Mouse (Mus musculus) intestine, postnatal 0 days (tissue): ENCODE measurements around the gene Klb. TPM values are rescaled to one million over a fixed set of nuclear protein-coding genes. Genes with fewer than 3 reads are reported as not detected.

Experiments used
- ATAC-seq: fragments of 200-750 bp; cut with Nextera tagmentation; 2 replicates; pipeline ENCODE4 v1.8.0; 2017; ENCODE audit warnings: mild to moderate bottlenecking, moderate TSS enrichment, moderate library complexity
- H3K27ac ChIP-seq: fragments of 300-500 bp; sonication (generic); 2 replicates; pipeline ENCODE4 v1.5.1; 2014; ENCODE audit warnings: mild to moderate bottlenecking, low read depth, low read length, moderate library complexity
- H3K27me3 ChIP-seq: fragments of 300-500 bp; sonication (generic); replicated peaks from 2 replicates; pipeline ENCODE4 v1.6.1; 2014; ENCODE audit warnings: low read length, mixed read lengths; ENCODE audit not compliant: control insufficient read depth, insufficient read depth
- H3K36me3 ChIP-seq: fragments of 300-500 bp; sonication (generic); 2 replicates; pipeline ENCODE4 v1.6.1; 2014; ENCODE audit warnings: mild to moderate bottlenecking, moderate library complexity; ENCODE audit not compliant: control insufficient read depth, insufficient read depth
- H3K4me1 ChIP-seq: fragments of 300-500 bp; sonication (generic); replicated peaks from 2 replicates; pipeline ENCODE4 v1.6.1; 2014; ENCODE audit warnings: antibody characterized with exemption, low read length, mixed read lengths; ENCODE audit not compliant: control insufficient read depth, insufficient read depth
- H3K4me2 ChIP-seq: fragments of 300-500 bp; sonication (generic); replicated peaks from 2 replicates; pipeline ENCODE4 v1.6.1; 2014; ENCODE audit warnings: low read depth, mild to moderate bottlenecking, moderate library complexity
- H3K4me3 ChIP-seq: fragments of 300-500 bp; sonication (generic); 2 replicates; pipeline ENCODE4 v1.5.1; 2014; ENCODE audit warnings: low read depth, low read length
- H3K9ac ChIP-seq: fragments of 300-500 bp; sonication (generic); 2 replicates; pipeline ENCODE4 v1.6.1; 2014; ENCODE audit warnings: mild to moderate bottlenecking, low read depth, low read length
- H3K9me3 ChIP-seq: fragments of 300-500 bp; sonication (generic); 2 replicates; pipeline ENCODE4 v1.6.1; 2016; ENCODE audit warnings: mixed run types; ENCODE audit not compliant: control insufficient read depth
- CTCF ChIP-seq: sonication (generic); IDR thresholded peaks from 2 replicates; pipeline ENCODE4 v1.5.1; 2016; ENCODE audit warnings: low read depth, mild to moderate bottlenecking, control low read depth, antibody characterized with exemption, moderate library complexity
- WGBS: fragments of 180-500 bp; shearing (Covaris S2); extraction: QIAGEN DNeasy Blood & Tissue Kit; methylation state at CpG from one replicate; pipeline ENCODE4 v1.1.7; 2014; 5-methylcytosine and 5-hydroxymethylcytosine counted together
- polyA plus RNA-seq: library from polyadenylated mRNA; unstranded; fragments of >200 nt; fragmentation: Nextera tagmentation; extraction: Ambion mirVana; gene quantifications from 2 replicates; pipeline ENCODE4 v1.2.1, GENCODE M21; 2015

Gene Klb
- polyA plus RNA-seq, 1 experiment from 2014 or later = 2.6 TPM

DNA sequence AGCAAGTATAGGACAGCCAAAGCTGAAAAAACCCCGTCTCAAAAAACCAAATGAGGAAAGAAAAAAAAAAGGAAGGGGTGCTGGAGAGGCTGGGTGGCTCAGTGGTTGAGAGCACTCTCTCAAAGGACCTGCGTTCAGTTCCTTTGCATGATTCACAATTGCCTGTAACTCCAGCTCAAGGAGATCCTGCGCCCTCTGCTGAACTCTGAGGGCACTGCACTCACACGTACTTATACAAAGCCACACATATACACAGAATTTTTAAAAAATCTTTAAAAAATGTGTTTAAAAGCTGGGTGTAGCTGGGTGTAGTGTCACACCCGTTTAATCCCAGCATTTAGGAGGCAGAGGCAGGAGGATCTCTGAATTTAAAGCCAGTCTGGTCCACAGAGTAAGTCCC, 6.9 kb downstream of the Klb start:
- H3K9ac ChIP-seq = no peak overlapping the region
- no peak overlapping the region for H3K27ac ChIP-seq
- no peaks in the 10 kb centered on the region for H3K4me1 ChIP-seq
- H3K4me3 ChIP-seq = no peak overlapping the region
- H3K27me3 ChIP-seq = no peaks in the 10 kb centered on the region
- ATAC-seq = no peak
- H3K4me2 ChIP-seq = no peak overlapping the region
- WGBS = 81% methylated on average over 5 of the region's 5 CpGs
- no peaks in the 10 kb centered on the region for H3K36me3 ChIP-seq
- H3K9me3 ChIP-seq = no peaks in the 10 kb centered on the region
- 0 out of 2 replicates have a peak, but pooled peaks have one; percentile 22 for TF ChIP-seq CTCF

DNA sequence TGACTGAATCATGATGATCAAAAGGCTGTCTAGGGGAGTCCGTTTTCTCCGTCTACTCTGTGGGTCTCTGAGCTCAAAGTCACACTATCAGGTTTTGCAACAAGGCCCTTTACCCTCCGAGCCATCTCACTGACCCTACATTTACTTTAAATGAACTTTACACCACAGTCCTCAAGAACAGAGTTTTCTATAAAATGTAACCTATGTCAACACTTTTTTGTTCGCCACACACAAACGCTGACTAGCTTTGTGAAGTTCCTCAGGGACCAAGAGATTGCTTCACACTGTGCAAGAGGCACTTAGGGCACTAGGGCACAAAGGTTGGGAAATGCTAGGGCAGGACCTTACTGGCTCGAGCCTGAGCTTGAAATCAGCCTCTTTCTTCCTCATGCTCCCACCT, 8.7 kb downstream of the Klb start:
- H3K4me1 ChIP-seq = no peaks in the 10 kb centered on the region
- H3K9me3 ChIP-seq = no peaks in the 10 kb centered on the region
- 45% methylated on average over 6 of the region's 6 CpGs for WGBS
- H3K36me3 ChIP-seq = no peaks in the 10 kb centered on the region
- no peak overlapping the region for H3K4me2 ChIP-seq
- no peak overlapping the region for H3K4me3 ChIP-seq
- peak overlapping the region; percentile 47; the same call in 1 of the 2 replicates for H3K27ac ChIP-seq
- H3K9ac ChIP-seq = no peak overlapping the region
- TF ChIP-seq CTCF = no peak
- no peaks in the 10 kb centered on the region for H3K27me3 ChIP-seq
- peak; percentile 97 for ATAC-seq

DNA sequence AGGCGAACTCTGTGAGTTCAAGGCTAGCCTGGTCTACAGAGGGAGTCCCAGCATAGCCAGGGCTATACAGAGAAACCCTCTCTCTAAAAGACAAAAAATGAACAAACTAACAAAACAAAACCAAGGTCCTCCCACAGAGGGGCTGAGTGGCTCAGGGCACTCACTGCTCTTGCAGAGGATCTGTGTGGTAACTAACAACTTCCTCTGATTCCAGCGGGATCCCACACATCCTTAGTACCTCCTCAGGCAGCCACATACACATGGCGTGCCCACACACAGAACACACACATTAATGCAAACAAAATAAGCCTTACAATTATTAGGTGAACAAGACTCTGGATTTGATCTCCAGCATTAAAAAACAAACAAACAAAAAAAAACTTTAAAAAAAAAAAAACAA, 9.7 kb downstream of the Klb start:
- peak overlapping the region; percentile 47 for H3K27ac ChIP-seq
- 86% methylated on average over 3 of the region's 3 CpGs for WGBS

DNA sequence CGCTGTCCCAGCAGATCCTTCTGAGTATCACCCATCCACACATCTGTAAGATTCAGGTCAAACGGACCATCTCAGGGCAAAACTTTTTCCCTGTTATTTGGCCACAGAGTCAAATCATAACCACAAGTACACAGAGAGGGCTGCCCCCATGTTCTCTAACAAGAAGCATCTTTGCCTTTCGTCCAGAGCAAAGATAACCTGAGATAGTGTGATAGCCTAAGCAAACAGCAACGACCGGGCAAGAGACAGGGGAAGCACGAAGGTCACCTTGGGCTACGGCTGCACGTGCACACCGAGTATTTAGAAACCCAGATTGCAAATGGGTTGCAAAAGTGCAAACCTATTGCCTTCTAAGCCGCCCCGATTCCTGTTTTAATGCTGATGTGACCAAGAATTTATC, 19.7 kb downstream of the Klb start:
- H3K27ac ChIP-seq = no peak overlapping the region
- H3K4me3 ChIP-seq = no peak overlapping the region
- ATAC-seq = no peak
- TF ChIP-seq CTCF = no peak
- no peaks in the 10 kb centered on the region for H3K36me3 ChIP-seq
- H3K27me3 ChIP-seq = no peaks in the 10 kb centered on the region
- H3K4me2 ChIP-seq = no peak overlapping the region
- no peaks in the 10 kb centered on the region for H3K9me3 ChIP-seq
- H3K4me1 ChIP-seq = no peaks in the 10 kb centered on the region
- no peak overlapping the region for H3K9ac ChIP-seq
- WGBS = 41% methylated on average over 11 of the region's 11 CpGs

More for the DNA sequence above, 9.7 kb downstream of the Klb start:
- Histone ChIP-seq H3K4me1 (no peaks in the 10 kb centered on the region), H3K9me3 (no peaks in the 10 kb centered on the region), H3K9ac (no peak overlapping the region), H3K36me3 (no peaks in the 10 kb centered on the region), H3K27me3 (no peaks in the 10 kb centered on the region), H3K4me3 (no peak overlapping the region), H3K4me2 (no peak overlapping the region)
- no peak for TF ChIP-seq CTCF
- no peak for ATAC-seq

GRCm38 (mm10) chr5:65371551-65371950, 23.4 kb downstream of the Klb start:
- Histone ChIP-seq H3K27me3 (no peaks in the 10 kb centered on the region), H3K36me3 (no peaks in the 10 kb centered on the region), H3K4me2 (no peak overlapping the region), H3K9ac (no peak overlapping the region), H3K9me3 (no peaks in the 10 kb centered on the region), H3K27ac (no peak overlapping the region), H3K4me1 (no peaks in the 10 kb centered on the region), H3K4me3 (no peak overlapping the region)
- WGBS = 93% methylated on average over 7 of the region's 7 CpGs
- ATAC-seq = no peak
- TF ChIP-seq CTCF = no peak

- Histone ChIP-seq H3K36me3 (no peaks in the 10 kb centered on the region), H3K9me3 (no peaks in the 10 kb centered on the region)
- 84% methylated on average over 7 of the region's 7 CpGs for WGBS
Measured at GRCm38 (mm10) chr5:65374746-65375145, 26.6 kb downstream of the Klb start.

DNA sequence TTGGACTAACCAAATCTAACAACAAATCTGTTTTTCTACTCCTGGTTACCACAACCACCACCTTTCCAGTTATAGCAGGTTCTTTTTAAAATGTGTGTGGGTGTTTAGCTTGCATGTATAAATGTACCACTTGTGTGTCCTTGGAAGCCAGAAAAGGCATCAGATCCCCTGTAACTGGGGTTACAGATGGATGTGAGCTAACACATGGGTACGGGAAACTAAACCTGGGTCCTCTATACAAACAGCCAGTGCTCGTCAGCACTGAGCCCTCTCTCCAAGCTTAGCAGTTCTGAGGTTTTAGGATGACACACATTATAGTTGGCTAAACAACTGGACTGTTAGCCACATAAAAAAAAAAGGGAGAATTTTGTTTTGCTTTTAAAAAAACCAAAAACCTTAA, 37.6 kb downstream of the Klb start:
- Histone ChIP-seq H3K4me3 (no peak overlapping the region), H3K9me3 (no peaks in the 10 kb centered on the region), H3K27me3 (no peaks in the 10 kb centered on the region), H3K27ac (no peak overlapping the region), H3K36me3 (peaks cover 24% of the 10 kb centered on the region), H3K4me1 (no peaks in the 10 kb centered on the region; the same call in 1 of the 2 replicates), H3K9ac (no peak overlapping the region), H3K4me2 (no peak overlapping the region)
- WGBS = 67% methylated on average over 2 of the region's 2 CpGs
- TF ChIP-seq CTCF = no peak
- no peak for ATAC-seq

More at GRCm38 (mm10) chr5:65374746-65375145, 26.6 kb downstream of the Klb start:
- H3K4me2 ChIP-seq = no peak overlapping the region
- no peak overlapping the region for H3K9ac ChIP-seq
- H3K27ac ChIP-seq = no peak overlapping the region
- ATAC-seq = no peak
- H3K27me3 ChIP-seq = no peaks in the 10 kb centered on the region
- no peak overlapping the region for H3K4me3 ChIP-seq
- no peak for TF ChIP-seq CTCF
- no peaks in the 10 kb centered on the region for H3K4me1 ChIP-seq
